Mouse (Mus musculus) cerebellum, adult (tissue): ENCODE data around the gene Atp5b.
"Not testable (repeated sequence)": the region's sequence is repeated elsewhere in the genome, so short reads cannot be mapped to it uniquely, and the experiment has no call there.

Experiments used
- ATAC-seq: cut with Nextera tagmentation; 2 replicates; pipeline ENCODE4 v1.9.2; 2017; ENCODE audit warnings: mild to moderate bottlenecking, moderate library complexity, mixed read lengths; ENCODE audit not compliant: insufficient number of reproducible peaks, low FRiP score, low TSS enrichment

The Atp5b gene

GRCm38 (mm10) chr10:128082880-128083421, at the start of gene Atp5b:
TSS of gene Atp5b (plus strand) at chr10:128083273.
- ATAC-seq, result peak; percentile 98

GRCm38 (mm10) chr10:128036746-128037425, 46.2 kb upstream of the Atp5b start:
- ATAC-seq, result no peak

- no peak for ATAC-seq
These were observed 45.2 kb upstream of the Atp5b start for GRCm38 (mm10) chr10:128037921-128038320.

GRCm38 (mm10) chr10:128039167-128039566, 43.9 kb upstream of the Atp5b start:
- ATAC-seq, result no peak

- ATAC-seq, result no peak
These were observed 43.2 kb upstream of the Atp5b start for GRCm38 (mm10) chr10:128039858-128040257.

GRCm38 (mm10) chr10:128040293-128040692, 42.8 kb upstream of the Atp5b start:
- ATAC-seq, result no peak

- no peak for ATAC-seq
These were observed 41.4 kb upstream of the Atp5b start for GRCm38 (mm10) chr10:128041636-128042035.

- no peak for ATAC-seq
These were observed 40.6 kb upstream of the Atp5b start for GRCm38 (mm10) chr10:128042466-128042865.

- no peak for ATAC-seq
These were observed 39.8 kb upstream of the Atp5b start for GRCm38 (mm10) chr10:128043041-128043835.

- ATAC-seq, result no peak
These were observed 34.9 kb upstream of the Atp5b start for GRCm38 (mm10) chr10:128048157-128048556.

GRCm38 (mm10) chr10:128049741-128050140, 33.3 kb upstream of the Atp5b start:
- ATAC-seq, result no peak

- no peak for ATAC-seq
These were observed 32.7 kb upstream of the Atp5b start for GRCm38 (mm10) chr10:128050355-128050754.

- no peak for ATAC-seq
These were observed 31.5 kb upstream of the Atp5b start for GRCm38 (mm10) chr10:128051589-128051988.

GRCm38 (mm10) chr10:128052136-128052535, 30.9 kb upstream of the Atp5b start:
- ATAC-seq, result not testable (repeated sequence)

- no peak for ATAC-seq
These were observed 30.1 kb upstream of the Atp5b start for GRCm38 (mm10) chr10:128053001-128053400.

GRCm38 (mm10) chr10:128058184-128058583, 24.9 kb upstream of the Atp5b start:
- 0 out of 2 replicates have a peak, but pooled peaks have one; percentile 7 for ATAC-seq

GRCm38 (mm10) chr10:128058601-128059151, 24.4 kb upstream of the Atp5b start, which contains the start of gene Ptges3:
TSS of gene Ptges3 (plus strand) at chr10:128058954.
- peak; percentile 93 for ATAC-seq

- peak; percentile 18; the same call in 1 of the 2 replicates for ATAC-seq
These were observed 23.7 kb upstream of the Atp5b start for GRCm38 (mm10) chr10:128059207-128059981.

- ATAC-seq, result no peak
These were observed 22.0 kb upstream of the Atp5b start for GRCm38 (mm10) chr10:128061109-128061508.
